Mouse (Mus musculus) olfactory bulb, adult 2 months (tissue): ENCODE results near the gene Gpr171.

Source experiments
- CTCF ChIP-seq: fragments of 200-500 bp; IDR thresholded peaks from 2 replicates; pipeline ENCODE4 v1.5.1; 2012; ENCODE audit warnings: low read depth, mild to moderate bottlenecking, low read length, moderate library complexity; ENCODE audit not compliant: insufficient read depth
- POLR2A ChIP-seq: fragments of 200-500 bp; IDR thresholded peaks from 2 replicates; pipeline ENCODE4 v1.6.1; 2012; ENCODE audit warnings: mild to moderate bottlenecking, low read depth, low read length, moderate library complexity; ENCODE audit not compliant: insufficient read depth

DNA sequence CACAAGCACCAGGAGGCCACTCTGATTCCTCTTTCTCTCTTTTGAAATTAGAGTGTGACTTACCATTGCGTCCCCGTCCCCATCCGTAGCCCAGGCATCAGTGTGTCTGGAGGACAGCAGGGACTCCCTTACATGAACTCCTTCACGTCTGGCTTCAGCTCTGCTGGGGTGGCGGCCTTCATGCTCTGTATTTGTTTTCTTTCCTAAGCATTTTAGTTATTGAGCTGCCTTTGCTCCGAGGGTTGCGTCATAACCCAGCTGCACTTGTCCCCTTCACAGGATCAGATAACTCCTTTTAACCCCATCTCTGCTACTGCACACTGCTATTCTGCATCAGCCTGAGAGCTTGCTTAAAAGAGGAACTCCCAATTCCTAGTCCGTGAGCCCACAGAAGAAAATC lies 28.8 kb upstream of the Gpr171 start:
- no peak for TF ChIP-seq POLR2A
- no peak for TF ChIP-seq CTCF
